Mouse (Mus musculus) frontal cortex, postnatal 36 days (tissue): ENCODE results near the gene Grm6.
A peak's percentile ranks its signal among the peaks of the same experiment; 100 is the strongest.

Experiments
- DNase-seq, 2 experiments: peaks; one replicate each; pipeline ENCODE4 v3.0.0; 2022; ENCODE audit warnings: low spot score in 2 of 2

The Grm6 gene

DNA sequence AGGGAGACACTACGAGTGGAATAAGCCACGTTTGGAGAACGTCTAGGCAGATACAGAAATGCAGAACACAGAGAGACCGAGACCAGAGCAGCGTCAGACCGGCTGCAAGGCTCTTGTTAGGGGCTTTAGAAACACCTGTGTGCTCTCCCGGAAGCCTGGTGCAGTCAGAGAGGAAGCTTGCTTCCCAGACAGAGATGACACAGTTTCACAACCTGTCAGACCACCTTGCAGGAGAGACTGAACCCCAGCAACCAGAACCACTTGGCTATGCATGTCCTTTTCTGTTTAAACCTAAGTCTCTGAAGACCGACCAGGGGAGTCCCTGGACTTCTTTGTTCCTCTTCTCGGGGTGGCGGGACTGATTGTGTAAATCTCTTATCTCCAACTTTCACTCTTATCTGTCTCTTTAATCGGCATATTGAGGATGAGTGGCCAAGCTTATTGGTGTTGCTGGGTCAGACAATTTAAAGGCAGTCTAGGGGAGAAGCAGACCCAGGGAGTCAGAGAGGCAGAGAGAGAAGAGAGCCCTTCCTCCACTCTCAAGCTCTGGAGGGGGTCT, at the start of gene Grm6:
Gene Grm6 (plus strand): TSS at position 509 of the 559 bp plus-strand sequence.
- DNase-seq = no peak

DNA sequence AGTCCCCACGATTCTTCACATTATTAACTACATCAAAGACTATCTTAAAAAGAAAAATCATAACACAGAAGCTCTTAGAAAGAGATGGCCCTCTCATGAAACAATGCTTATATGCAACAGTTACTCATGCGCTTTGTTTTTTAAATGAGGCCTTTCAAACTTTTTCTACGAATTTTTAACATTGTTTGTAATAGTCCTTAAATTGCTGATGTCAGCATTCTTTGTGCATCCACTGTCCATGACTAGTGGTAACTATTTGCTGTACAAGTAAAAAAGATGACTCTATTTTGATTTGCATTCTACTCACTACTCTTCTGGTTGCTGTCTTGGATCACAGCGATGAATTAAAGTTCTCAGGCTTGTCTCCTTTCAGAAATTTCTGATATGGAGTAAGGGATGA, 36.3 kb upstream of the Grm6 start:
- DNase-seq = no peak

DNA sequence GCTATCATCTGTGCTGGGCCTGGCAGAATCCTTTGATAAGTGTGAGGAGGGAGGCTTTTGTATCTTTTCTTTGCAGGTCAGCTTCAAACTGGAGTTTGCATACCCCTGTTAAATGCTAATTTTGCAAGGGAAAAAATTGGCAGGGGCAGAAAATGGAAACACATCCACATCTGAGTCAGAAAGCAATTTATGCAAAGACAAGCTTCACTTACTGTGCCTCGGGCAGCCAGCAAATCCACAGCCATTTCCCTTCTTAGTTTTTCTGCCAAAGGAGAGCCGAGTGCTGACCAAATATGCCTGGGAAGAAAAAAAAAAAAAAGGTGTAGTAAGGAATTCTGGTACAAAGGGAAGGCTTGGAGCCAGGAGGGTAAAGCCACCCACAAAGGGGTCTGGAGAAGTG, 24.3 kb upstream of the Grm6 start:
- no peak for DNase-seq

DNA sequence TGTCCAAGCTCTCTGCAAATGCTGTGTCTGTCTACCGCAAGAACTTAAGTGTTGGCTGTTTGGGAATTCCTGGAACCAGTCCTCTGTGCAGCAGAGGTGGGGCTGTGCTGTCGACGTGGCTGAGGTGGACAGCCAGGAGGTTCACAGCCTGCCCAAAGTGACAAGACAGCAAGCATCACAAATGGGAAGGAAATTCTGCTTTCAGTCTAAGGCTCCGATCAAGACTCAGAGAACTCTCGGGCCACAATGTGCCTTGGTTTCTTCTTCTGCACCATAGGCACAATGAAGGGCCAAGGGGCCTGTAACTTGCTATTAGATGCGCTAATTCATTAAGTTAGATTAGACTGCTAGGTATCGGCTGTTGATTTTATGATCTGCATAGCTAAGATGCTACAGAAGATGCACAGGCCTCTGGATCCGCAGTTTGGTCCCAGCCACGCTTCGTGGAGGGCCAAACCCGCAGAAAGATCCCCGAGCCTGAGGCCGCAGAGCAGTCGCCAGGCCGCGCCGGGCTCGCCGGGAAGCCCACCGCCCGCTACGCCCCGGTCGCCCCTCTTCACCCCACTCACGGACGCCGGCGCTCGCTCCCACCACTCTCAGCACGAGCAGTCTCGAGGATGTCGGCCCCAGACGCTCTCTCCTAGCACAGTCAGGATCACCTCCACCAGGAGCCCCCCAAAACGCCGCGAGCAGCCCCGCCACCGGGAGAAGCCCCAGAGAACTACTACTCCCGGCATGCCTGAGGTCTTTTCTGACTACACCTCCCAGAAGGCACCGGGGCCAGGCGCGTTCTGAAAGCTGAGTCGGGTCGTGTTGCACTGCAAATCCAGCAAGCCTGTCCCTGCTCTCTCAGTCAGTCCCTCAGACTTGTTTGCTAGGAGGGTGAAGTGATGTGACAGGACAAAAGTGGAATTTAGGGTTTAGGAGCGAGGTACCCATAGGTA, 23.2 kb upstream of the Grm6 start, which contains the start of gene Zfp354c:
Gene Zfp354c (minus strand): TSS at position 715 of the 944 bp plus-strand sequence.
- peak; percentile 86 to 90 for DNase-seq

DNA sequence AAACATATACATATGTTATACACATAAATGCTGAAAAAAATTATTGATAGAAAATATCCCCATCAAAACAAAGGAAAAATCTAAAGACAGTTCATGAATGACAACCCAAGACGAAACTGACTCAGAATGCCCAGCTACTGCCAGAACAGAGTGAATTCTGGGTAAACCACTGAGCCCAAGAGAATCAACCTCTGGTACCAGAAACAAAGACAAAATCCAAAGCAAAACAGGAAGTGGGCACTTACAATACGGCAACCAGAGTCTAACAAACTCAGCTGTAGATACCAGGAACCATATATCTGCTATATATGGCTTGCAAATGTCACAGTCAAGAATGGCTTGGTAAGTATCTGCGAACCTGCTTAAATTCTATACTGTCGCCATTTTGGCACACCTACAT, 14.8 kb upstream of the Grm6 start:
- DNase-seq = no peak

DNA sequence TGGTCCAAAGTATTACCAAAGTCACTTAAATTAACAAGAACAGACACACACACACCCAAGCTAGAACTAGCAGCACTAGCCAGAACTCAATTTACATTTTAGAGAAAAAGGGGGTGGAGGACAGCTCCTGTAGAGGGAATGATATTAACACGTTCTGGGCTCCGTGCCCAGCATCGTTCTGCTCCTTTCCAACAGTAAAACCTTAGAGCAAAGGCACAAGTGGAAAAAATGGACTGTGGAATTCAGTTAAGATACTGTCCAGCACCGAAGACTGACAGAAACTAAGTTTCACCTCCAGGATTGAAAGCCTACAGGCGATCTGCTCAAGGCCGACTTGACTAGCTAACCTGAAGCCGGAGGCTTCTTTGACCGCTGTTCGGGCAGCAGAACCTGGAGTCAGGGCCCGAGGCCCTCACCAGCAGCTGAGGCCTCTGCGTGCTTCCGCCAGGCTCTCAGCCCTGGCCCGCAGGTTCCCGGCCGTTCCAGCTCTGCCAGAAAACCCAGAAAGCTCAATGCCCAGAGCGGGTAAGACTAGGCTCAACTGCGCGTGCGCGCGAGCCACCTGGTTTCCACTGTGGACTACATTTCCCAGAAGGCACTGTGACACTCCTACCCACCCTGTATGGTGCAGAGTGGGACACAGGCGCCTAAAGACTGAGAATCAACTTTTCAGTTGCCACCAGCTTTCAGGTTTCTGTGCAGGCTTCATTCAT, 9.3 kb upstream of the Grm6 start, which contains the start of gene Zfp879:
Gene Zfp879 (minus strand): TSS at position 530 of the 713 bp plus-strand sequence.
- DNase-seq = peak; percentile 97 to 98

DNA sequence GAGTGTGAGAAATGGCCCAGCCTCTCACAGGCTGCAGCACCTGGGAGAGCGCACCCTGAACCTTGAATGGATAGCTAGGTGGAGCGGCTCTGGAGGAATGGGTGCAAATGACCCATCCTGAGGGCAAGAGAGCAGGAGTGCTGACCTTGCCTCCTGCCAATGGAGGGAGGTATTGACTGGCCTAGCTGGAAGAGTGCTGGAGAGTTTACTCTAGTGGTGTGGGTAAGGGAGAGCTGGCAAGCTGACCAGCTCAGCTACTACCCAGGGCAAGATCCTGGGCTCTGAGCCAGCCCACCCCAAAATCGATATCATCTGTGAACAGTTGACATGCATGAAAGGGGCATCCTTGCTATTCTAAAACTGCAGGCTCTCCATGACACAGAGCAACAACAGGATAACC, 4.5 kb upstream of the Grm6 start:
- no peak for DNase-seq

DNA sequence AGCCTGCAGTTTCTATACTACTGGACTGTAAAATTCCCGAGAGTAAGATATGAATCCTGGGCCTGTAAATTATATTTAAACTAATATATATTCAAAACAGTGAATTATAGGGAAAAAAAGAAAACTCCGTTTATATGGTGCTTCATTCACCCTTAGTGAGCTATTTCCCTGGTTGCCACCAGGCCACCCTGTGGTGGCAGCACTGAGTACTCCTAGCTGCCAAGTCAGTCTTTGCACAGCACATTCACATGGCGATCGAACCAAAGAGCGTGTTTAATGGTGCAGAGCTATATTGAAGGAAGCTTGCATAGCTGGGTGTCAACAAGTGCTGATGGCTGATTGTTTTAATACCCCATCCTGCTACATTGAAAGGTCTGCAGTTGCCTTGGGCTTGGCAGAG, 3.4 kb upstream of the Grm6 start:
- DNase-seq = peak in 1 of 2 experiments; percentile 10

DNA sequence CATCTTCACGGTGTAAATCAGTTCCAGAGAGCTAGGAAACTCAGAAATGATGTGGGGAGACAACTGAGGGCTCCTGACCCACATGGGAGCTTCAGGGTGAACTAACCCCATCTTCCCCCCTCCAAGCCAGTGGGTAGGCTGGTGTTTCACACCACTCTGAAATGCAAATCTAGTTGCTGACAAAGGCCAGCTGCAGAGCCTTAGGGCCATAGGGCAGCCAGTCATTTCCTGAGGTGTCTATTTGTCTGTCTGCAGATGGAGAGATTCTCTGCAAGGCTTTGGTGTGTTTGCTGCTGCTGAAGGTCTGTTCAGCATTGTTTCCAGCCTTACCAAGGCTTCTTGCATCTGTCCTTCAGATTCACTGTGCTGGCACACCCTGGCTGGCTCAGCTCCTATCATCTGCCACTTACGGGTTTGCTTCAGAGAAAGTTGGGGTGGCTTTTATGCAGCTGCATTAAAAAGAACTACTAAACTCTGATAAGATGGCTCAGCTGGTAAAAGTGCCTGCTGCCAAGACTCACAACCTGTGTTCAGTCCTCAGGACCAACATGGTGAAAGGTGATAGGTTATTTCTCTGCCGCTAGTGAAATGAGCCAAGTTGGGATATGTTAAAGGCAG, 1.9 kb upstream of the Grm6 start:
- DNase-seq = no peak

DNA sequence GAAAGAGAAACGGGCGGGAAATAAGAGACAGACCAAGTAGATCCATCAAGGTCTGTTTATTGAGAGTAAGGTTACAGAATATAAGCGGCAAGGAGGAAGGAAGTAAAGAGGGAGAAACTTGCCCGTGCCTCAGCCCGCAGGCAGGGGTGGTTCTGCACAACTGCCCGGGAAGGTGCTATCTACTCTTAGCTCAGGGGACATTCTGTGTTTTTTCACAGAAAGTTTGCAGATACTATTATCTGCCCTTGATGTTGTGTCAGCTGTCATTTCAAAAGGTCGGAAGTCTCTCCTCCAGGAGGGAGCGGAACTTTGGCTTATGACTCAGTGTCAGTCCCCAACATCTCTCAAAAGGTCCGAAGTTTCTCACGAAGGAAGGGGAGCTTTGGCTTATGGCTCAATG, 1.2 kb upstream of the Grm6 start:
- no peak for DNase-seq

DNA sequence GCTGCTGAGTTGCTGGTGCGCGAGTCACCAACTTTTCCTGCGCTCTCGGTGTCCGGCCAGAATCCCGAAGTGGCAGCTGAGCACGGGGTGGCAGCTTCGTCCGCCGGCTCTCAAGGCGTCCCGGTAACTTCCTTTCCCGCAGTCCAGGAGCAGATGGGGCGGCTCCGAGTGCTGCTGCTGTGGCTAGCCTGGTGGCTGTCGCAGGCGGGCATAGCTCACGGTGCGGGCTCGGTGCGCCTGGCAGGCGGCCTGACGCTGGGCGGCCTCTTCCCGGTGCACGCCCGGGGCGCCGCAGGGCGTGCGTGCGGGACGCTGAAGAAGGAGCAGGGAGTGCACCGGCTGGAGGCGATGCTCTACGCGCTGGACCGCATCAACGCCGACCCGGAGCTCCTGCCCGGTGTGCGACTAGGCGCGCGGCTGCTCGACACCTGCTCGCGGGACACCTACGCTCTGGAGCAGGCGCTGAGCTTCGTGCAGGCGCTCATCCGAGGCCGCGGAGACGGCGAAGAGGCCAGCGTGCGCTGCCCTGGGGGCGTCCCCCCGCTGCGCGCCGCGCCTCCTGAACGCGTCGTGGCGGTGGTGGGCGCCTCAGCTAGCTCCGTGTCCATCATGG, 610 bp downstream of the Grm6 start:
- DNase-seq = peak; percentile 10 to 11

DNA sequence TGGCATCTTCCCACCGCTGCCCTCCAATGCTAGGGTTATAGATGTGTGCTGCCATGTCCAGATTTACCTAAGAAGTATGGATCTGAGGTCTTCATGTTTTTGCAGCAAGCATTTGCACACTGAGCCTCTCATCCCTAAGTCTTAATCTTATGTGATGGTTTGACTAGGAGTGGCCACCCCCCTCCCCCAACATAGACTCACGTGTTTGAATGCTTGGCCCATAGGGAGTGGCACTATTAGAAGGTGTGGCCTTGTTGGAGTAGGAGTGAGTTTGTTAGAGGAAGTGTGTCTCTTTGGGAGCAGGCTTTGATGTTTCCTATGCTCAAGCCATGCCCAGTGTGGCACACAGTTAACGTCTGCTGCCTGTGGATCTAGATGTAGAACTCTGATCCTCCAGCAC, 28.2 kb downstream of the Grm6 start:
- DNase-seq = no peak

DNA sequence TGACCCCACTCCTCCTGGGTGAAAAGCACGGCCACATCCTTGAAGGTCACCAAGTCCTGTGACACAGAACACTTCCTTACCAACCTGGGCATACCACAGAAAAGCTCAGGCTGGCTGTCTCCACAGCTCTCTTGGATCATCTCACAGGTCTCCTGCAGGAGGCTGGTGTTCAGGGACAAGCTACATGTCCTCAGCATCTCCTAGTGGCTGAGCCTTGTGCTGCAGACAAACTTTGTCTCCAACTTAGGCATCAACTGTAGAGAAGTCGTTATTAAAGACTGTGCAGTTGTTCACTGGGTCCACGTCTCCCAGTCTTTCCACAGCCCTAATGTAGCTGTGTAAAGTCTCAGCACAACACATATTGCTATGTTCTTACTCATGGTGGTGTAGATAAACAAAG, 33.3 kb downstream of the Grm6 start:
- DNase-seq = peak in 1 of 2 experiments; percentile 11

DNA sequence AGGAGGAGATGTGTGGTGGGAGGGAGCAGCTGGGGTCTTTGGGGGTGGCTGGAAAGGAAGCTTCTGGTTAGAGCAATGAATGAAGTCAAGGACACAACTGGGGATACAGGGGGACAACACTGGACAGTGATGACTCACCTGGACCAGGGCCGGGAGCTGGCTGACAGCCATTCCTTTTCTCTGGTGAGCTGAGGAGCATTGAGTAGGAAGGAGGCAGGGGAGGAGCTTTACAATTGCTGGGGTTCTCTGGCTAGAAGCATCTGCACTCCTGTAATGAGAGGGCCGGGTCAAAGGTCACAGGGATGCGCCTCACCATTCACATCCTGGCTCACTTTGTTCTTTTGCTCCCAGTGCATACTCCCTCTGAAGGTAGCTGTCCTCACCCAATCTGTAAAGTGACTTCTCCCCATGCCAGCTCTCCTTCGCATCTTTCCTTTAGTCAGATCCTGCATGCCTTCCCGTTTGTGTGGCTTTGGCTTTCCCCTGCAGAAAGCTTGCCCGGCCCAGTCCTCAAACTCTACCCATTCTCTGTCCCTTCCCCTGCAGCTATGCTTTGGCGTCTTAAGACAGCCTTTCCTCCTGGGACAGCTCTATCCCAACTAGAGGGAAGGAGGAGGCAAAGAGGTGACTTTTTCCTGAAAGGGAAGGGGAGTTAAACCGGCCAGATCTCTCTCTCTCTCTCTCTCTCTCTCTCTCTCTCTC, 35.9 kb downstream of the Grm6 start:
- no peak for DNase-seq

DNA sequence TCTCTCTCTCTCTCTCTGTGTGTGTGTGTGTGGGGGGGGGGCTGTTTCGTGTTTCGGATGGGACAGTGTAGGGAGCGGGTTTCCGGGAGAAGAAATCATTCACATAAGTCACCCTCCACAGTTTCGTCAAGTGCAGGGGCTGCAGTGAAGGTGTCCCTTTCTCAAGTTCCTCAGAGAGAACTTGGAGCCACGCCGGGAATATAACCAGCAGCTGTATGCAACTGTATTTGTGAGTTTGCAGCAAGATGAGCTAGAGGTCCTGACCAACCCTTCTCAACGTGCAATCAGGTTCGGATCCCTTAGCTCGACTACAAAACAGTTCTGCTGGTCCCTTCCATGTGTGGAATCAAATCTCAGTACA, 36.4 kb downstream of the Grm6 start:
- no peak for DNase-seq

DNA sequence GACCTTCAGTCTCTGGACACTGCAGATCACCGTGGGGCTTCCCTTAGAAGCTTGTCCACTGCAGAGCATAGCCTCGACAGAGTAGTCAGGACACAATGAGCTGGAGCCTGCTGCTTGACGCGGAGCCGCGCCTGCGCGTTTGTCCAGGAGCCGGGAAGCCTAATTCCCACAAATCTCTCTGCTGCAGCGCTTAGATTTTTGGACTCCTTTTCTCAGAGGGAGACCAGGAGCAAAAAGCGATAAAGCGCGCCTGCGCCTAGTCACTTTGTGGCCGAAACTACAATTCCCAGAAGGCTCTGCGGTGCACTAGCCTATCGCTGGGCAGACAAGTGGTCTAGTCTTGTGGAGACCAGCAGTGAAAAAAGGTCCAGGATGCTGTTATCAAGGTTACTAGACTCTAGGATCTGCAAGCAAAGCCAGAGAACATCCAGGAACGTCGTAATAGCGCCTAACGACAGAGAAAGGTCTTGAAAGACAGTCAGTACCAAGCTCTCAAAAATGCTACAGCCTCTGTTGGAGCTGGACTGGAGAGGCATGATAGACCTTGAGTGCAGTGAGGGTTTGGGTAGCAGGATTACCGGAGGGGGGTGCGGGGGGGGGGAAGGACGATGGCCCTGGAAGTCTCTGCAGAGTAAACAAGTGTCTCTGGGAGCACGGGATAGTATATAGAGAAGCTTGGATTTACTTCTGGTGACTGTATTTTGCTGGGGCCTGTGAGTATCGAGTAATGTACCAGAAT, 37.1 kb downstream of the Grm6 start, which contains the start of gene Zfp454:
Gene Zfp454 (minus strand): TSS at position 262 of the 739 bp plus-strand sequence.
- DNase-seq = peak; percentile 96 to 99

DNA sequence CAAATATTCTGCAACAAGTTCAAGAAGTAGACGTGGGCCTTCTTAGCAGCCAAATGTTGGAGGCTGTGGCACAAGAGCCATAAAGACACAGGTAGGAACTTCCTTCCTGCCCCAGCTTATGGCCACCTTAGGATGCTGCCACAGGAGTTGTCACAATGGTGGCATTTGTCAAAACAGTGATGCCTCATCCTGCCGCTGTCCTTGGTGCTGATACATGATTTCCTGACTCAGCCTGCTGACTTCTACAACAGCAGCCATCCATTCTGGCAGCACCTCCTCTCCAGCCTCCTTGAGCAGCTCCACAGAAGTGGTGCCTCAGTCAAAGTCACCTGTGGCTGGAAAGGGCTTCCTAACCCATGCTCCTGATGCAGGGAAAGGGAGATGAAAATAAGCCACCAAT, 42.0 kb downstream of the Grm6 start:
- DNase-seq = no peak

DNA sequence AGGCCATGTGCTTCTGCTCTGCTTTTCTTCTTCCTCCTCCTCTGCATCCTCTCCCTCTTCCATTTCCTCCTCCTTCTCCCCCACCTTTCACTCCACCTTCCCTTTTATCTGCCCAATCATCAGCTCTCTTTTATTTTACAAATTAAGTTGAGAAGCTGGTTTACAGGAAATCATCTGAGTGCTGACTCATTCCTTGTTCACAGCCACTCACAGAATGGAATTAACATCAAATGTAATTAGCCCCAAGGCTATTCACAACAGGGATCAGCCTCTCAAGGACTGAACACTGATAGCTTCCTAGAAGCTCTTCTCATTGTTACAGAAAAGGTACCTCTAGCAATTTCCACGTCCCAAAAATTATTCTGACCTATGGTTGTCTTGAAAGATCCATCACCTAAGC, 46.9 kb downstream of the Grm6 start:
- no peak for DNase-seq

DNA sequence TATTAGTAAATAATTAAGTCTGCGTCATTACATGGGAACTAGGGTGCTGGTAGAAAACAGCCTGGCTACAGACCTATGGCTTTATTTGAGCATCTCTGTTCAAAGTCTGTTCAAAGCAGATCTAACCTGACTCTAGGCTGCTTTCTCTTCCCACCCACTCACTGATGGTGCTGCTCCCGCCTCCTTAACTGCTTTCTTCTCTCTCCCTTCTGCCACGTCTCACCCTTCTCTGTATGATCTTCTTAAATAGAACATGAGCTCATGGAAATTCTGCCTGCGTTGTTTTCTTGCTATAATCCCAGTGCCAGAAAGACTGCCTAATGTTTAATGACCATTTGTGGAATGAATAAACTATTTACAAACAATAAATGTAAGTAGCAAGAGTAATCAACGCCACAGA, 57.7 kb downstream of the Grm6 start:
- peak in 1 of 2 experiments; percentile 44 for DNase-seq

DNA sequence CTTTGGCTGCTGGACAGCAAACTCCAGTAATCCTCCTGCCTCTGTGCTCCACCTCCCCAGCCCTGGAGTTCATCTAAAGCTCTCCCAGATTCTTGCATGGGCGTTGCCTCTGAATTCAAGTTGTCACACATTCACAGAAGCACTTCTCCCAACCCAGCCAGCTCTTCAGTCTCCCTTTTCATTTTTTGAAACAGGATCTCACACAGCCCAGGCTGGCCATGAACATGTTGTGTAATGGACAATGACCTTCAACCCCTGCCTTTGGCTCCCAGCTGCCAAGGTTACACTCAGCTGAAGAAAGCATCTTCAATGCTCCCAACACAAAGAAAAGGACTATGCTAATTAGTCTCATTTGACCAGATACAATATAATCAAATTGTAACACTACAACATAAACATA, 62.8 kb downstream of the Grm6 start:
- no peak for DNase-seq
